Mouse (Mus musculus) lung, postnatal 0 days (tissue): ENCODE measurements around the gene Krt5. TPM values are rescaled to one million over a fixed set of nuclear protein-coding genes. Genes with fewer than 3 reads are reported as not detected.
A peak's percentile ranks its signal among the peaks of the same experiment; 100 is the strongest.

Experiments used
- ATAC-seq: fragments of 200-750 bp; cut with Nextera tagmentation; 2 replicates; pipeline ENCODE4 v1.8.0; 2017; ENCODE audit warnings: moderate library complexity
- DNase-seq: peaks from one replicate; pipeline ENCODE4 v3.0.0-alpha.2; 2016; ENCODE audit warnings: low spot score
- H3K27ac ChIP-seq: fragments of 300-500 bp; sonication (generic); 2 replicates; pipeline ENCODE4 v1.5.1; 2014; ENCODE audit warnings: antibody characterized with exemption, mild to moderate bottlenecking, low read length, mixed read lengths
- H3K27me3 ChIP-seq: fragments of 300-500 bp; sonication (generic); replicated peaks from 2 replicates; pipeline ENCODE4 v1.6.1; 2014; ENCODE audit warnings: low read length, mixed read lengths; ENCODE audit not compliant: insufficient read depth
- H3K36me3 ChIP-seq: fragments of 300-500 bp; sonication (generic); 2 replicates; pipeline ENCODE4 v1.6.1; 2014; ENCODE audit warnings: low read length, mixed read lengths; ENCODE audit not compliant: insufficient read depth
- H3K4me1 ChIP-seq: fragments of 300-500 bp; sonication (generic); 2 replicates; pipeline ENCODE4 v1.6.1; 2014; ENCODE audit warnings: antibody characterized with exemption, low read depth, low read length, mixed read lengths; ENCODE audit not compliant: insufficient read depth
- H3K4me2 ChIP-seq: fragments of 300-500 bp; sonication (generic); replicated peaks from 2 replicates; pipeline ENCODE4 v1.6.1; 2014; ENCODE audit warnings: low read depth, mild to moderate bottlenecking, low read length, moderate library complexity, mixed read lengths
- H3K4me3 ChIP-seq: fragments of 300-500 bp; sonication (generic); 2 replicates; pipeline ENCODE4 v1.5.1; 2014; ENCODE audit warnings: low read depth, low read length
- H3K9ac ChIP-seq: fragments of 300-500 bp; sonication (generic); replicated peaks from 2 replicates; pipeline ENCODE4 v1.6.1; 2014; ENCODE audit warnings: low read depth, mild to moderate bottlenecking
- H3K9me3 ChIP-seq: fragments of 300-500 bp; sonication (generic); 2 replicates; pipeline ENCODE4 v1.6.1; 2016; ENCODE audit warnings: low read length, mixed read lengths
- CTCF ChIP-seq: IDR thresholded peaks from 2 replicates; pipeline ENCODE4 v1.5.1; 2016; ENCODE audit warnings: antibody characterized with exemption, mild to moderate bottlenecking
- EP300 ChIP-seq: IDR thresholded peaks from 2 replicates; pipeline ENCODE4 v1.6.1; 2016; ENCODE audit warnings: antibody characterized with exemption, mild to moderate bottlenecking, control low read depth
- WGBS: fragments of 180-500 bp; shearing (Covaris S2); extraction: QIAGEN DNeasy Blood & Tissue Kit; methylation state at CpG from one replicate; pipeline ENCODE4 v1.1.7; 2014; 5-methylcytosine and 5-hydroxymethylcytosine counted together
- polyA plus RNA-seq: library from polyadenylated mRNA; unstranded; fragments of >200 nt; fragmentation: Nextera tagmentation; extraction: Ambion mirVana; gene quantifications from 2 replicates; pipeline ENCODE4 v1.2.1, GENCODE M21; 2015

Gene Krt5
- polyA plus RNA-seq, 1 experiment from 2014 or later, result not detected

GRCm38 (mm10) chr15:101713731-101714130 lies 1.0 kb upstream of the Krt5 start:
- DNase-seq, result no peak
- no peak for TF ChIP-seq EP300
- no peak for TF ChIP-seq CTCF
- no peak for ATAC-seq
- no peak overlapping the region for H3K4me3 ChIP-seq
- no peaks in the 10 kb centered on the region for H3K9me3 ChIP-seq
- no peak overlapping the region for H3K9ac ChIP-seq
- H3K27me3 ChIP-seq, result no peaks in the 10 kb centered on the region
- H3K4me1 ChIP-seq, result no peaks in the 10 kb centered on the region
- WGBS, result 62% methylated on average over 8 of the region's 8 CpGs
- no peaks in the 10 kb centered on the region for H3K36me3 ChIP-seq
- H3K4me2 ChIP-seq, result no peak overlapping the region
- no peak overlapping the region for H3K27ac ChIP-seq

DNA sequence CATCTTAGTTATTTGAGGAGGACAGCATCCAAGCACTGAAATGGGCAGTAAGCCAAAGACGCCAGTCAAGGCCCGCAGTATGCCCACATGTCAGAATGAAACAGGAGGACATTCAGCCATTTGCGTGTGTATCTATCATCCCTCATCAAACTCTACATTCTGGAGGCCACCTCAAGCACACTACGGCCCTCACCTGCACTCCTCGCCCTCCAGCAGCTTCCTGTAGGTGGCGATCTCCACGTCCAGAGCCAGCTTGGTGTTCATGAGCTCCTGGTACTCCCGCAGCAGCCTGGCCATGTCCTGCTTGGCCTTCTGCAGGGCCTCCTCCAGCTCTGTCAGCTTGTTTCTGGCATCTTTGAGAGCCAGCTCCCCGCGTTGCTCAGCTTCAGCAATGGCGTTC lies 4.0 kb downstream of the Krt5 start:
- Histone ChIP-seq H3K4me2 (no peak overlapping the region), H3K4me3 (no peak overlapping the region), H3K27ac (no peak overlapping the region), H3K27me3 (no peaks in the 10 kb centered on the region), H3K9ac (no peak overlapping the region), H3K36me3 (no peaks in the 10 kb centered on the region), H3K4me1 (no peaks in the 10 kb centered on the region), H3K9me3 (no peaks in the 10 kb centered on the region)
- DNase-seq (no peak), ATAC-seq (no peak)
- 62% methylated on average over 11 of the region's 11 CpGs for WGBS
- TF ChIP-seq CTCF, result peak; percentile 42
- no peak for TF ChIP-seq EP300

DNA sequence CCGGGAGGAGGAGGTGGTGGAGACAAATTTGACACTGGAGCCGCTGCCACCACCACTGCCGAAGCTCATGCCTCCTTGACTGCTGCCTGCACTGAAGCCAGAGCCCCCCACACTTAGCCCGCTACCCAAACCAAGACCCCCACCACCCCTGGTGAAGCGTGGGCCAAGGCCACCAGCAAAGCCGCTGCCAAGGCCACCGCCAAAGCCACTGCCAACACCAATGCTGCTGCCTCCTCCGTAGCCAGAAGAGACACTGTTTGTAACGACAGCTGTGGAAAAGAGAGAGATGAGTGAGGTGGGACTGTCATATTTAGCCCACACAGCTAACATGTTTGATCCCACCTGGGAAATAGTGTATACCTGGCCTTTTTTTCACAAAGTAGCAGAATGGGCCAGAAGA lies 5.2 kb downstream of the Krt5 start:
- no peak for TF ChIP-seq EP300
- no peak for TF ChIP-seq CTCF
- no peaks in the 10 kb centered on the region for H3K36me3 ChIP-seq
- no peak for ATAC-seq
- H3K4me1 ChIP-seq, result no peaks in the 10 kb centered on the region
- H3K9ac ChIP-seq, result no peak overlapping the region
- no peak overlapping the region for H3K27ac ChIP-seq
- no peak overlapping the region for H3K4me3 ChIP-seq
- WGBS, result 63% methylated on average over 9 of the region's 9 CpGs
- H3K9me3 ChIP-seq, result no peaks in the 10 kb centered on the region
- DNase-seq, result no peak
- no peak overlapping the region for H3K4me2 ChIP-seq
- H3K27me3 ChIP-seq, result no peaks in the 10 kb centered on the region

DNA sequence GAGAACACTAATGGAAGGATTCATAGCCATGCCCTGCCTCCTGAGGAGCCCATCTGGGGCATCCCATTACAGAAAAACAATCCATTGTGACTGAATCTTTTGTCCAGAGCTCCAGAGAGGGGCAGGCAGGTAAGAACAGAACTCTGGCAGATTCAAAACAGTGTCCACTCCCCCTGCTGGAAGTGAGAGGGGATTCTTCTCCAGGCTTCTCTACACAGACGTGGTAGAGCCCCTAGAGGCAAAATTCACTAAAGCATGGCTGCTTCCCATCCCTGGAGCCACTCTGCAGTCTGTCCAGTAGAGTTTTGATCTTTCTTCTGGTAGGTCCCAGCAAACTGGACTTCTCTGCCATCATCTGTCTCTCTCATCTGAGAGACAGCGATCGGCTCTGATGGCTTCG lies 8.6 kb downstream of the Krt5 start:
- peak; percentile 32 for TF ChIP-seq CTCF
- no peak for TF ChIP-seq EP300
- no peaks in the 10 kb centered on the region for H3K4me1 ChIP-seq
- WGBS, result 68% methylated on average over 4 of the region's 4 CpGs
- no peaks in the 10 kb centered on the region for H3K9me3 ChIP-seq
- H3K27me3 ChIP-seq, result no peaks in the 10 kb centered on the region
- DNase-seq, result peak; percentile 37
- no peak overlapping the region for H3K4me2 ChIP-seq
- H3K36me3 ChIP-seq, result no peaks in the 10 kb centered on the region
- H3K27ac ChIP-seq, result no peak overlapping the region
- no peak overlapping the region for H3K9ac ChIP-seq
- ATAC-seq, result no peak
- H3K4me3 ChIP-seq, result no peak overlapping the region

- DNase-seq, result no peak
- ATAC-seq, result no peak
- no peak overlapping the region for H3K4me3 ChIP-seq
- no peaks in the 10 kb centered on the region for H3K9me3 ChIP-seq
- H3K36me3 ChIP-seq, result no peaks in the 10 kb centered on the region
- H3K27me3 ChIP-seq, result no peaks in the 10 kb centered on the region
- WGBS, result 29% methylated on average over 2 of the region's 2 CpGs
- no peak overlapping the region for H3K4me2 ChIP-seq
- no peak overlapping the region for H3K27ac ChIP-seq
- no peaks in the 10 kb centered on the region for H3K4me1 ChIP-seq
- no peak overlapping the region for H3K9ac ChIP-seq
- TF ChIP-seq CTCF, result no peak
- TF ChIP-seq EP300, result no peak
These were observed 10.3 kb downstream of the Krt5 start for GRCm38 (mm10) chr15:101702380-101702779.

DNA sequence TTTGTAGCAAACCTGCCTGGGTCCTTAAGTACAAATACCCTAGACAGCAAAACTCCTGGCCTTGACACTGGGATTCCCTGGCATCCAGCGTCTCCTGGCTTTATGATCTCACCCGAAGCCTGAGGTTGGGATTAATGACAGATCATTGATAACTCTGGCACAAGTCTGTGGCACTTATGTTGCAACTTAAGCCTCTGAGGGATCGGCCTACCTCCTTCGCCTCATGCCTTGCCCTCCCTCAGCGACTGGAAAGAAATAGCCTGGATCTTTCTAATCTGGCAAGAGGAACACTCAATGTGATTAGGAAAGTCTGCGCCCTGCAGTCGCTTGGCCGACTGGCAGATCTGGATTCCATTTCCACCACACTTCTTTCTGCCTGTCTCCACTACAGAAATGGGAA lies 12.8 kb downstream of the Krt5 start:
- Histone ChIP-seq H3K9me3 (no peaks in the 10 kb centered on the region), H3K4me3 (no peak overlapping the region), H3K36me3 (no peaks in the 10 kb centered on the region), H3K27me3 (no peaks in the 10 kb centered on the region), H3K27ac (no peak overlapping the region), H3K9ac (no peak overlapping the region), H3K4me2 (no peak overlapping the region), H3K4me1 (no peaks in the 10 kb centered on the region)
- no peak for ATAC-seq
- TF ChIP-seq CTCF (no peak), EP300 (no peak)
- 76% methylated on average over 8 of the region's 8 CpGs for WGBS
- DNase-seq, result no peak

DNA sequence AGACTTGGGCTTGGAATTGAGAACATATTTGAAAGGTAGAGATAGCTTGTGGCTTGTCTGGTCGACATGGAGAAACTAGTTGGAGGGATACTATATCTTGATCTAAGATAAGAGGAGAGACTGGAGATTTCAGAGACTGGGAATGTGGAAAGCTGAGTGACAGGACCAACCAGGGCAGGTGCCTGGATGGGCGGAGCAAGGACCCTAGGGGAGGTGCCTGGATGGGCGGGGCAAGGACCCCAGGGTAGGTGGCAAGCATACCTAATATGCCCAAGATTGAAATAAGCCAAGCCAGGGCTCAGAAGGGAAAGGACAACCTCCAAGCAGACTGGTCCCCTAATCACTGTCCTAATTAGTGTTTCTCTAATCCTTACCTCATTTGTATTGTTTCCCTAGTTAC lies 13.5 kb downstream of the Krt5 start:
- TF ChIP-seq CTCF, result no peak
- TF ChIP-seq EP300, result no peak
- DNase-seq (no peak), ATAC-seq (no peak)
- no peak overlapping the region for H3K9ac ChIP-seq
- H3K4me3 ChIP-seq, result no peak overlapping the region
- H3K4me2 ChIP-seq, result no peak overlapping the region
- no peaks in the 10 kb centered on the region for H3K27me3 ChIP-seq
- no peak overlapping the region for H3K27ac ChIP-seq
- H3K4me1 ChIP-seq, result no peaks in the 10 kb centered on the region
- WGBS, result 43% methylated on average over 3 of the region's 3 CpGs
- H3K36me3 ChIP-seq, result no peaks in the 10 kb centered on the region
- H3K9me3 ChIP-seq, result no peaks in the 10 kb centered on the region
